Mouse (Mus musculus): ENCODE data around the gene Gm21119. TPM values are rescaled to one million over a fixed set of nuclear protein-coding genes. Genes with fewer than 3 reads are reported as not detected.
"Not testable (repeated sequence)": the region's sequence is repeated elsewhere in the genome, so short reads cannot be mapped to it uniquely, and the experiment has no call there.

Gm21119 gene
- polyA plus RNA-seq, 1 experiment from 2014 or later = not detected

GRCm38 (mm10) chr8:20596842-20597708 lies 17.6 kb upstream of the Gm21119 start:
- H3K9me3 ChIP-seq (replicated peaks); H3K36me3 ChIP-seq (replicated peaks); H3K9ac ChIP-seq; H3K4me1 ChIP-seq (replicated peaks); H3K27ac ChIP-seq (replicated peaks); H3K4me2 ChIP-seq; H3K4me3 ChIP-seq (replicated peaks); H3K27me3 ChIP-seq: not testable (repeated sequence)
- 57% methylated on average over 11 of the region's 13 CpGs for WGBS (ENCODE audit: insufficient replicate concordance)
- peak; percentile 56; the same call in 1 of the 2 replicates for ATAC-seq (ENCODE audit: insufficient read depth)

- not testable (repeated sequence) for H3K27ac ChIP-seq (replicated peaks); H3K4me1 ChIP-seq (replicated peaks); H3K9me3 ChIP-seq (replicated peaks); H3K27me3 ChIP-seq; H3K4me2 ChIP-seq; H3K36me3 ChIP-seq (replicated peaks); H3K4me3 ChIP-seq (replicated peaks); H3K9ac ChIP-seq
- 59% methylated on average over 9 of the region's 10 CpGs for WGBS (ENCODE audit: insufficient replicate concordance)
- peak; percentile 51; the same call in 1 of the 2 replicates for ATAC-seq (ENCODE audit: insufficient read depth)
Observed at GRCm38 (mm10) chr8:20598300-20599170, 16.2 kb upstream of the Gm21119 start.

- H3K4me2 ChIP-seq; H3K4me3 ChIP-seq (replicated peaks); H3K9ac ChIP-seq; H3K36me3 ChIP-seq (replicated peaks); H3K27ac ChIP-seq (replicated peaks); H3K9me3 ChIP-seq (replicated peaks); H3K27me3 ChIP-seq; ATAC-seq (ENCODE audit: insufficient read depth); H3K4me1 ChIP-seq (replicated peaks): not testable (repeated sequence)
- WGBS (ENCODE audit: insufficient replicate concordance) = 62% methylated on average over 4 of the region's 6 CpGs
Observed at GRCm38 (mm10) chr8:20599350-20599749, 15.4 kb upstream of the Gm21119 start.

GRCm38 (mm10) chr8:20610856-20611255 lies 3.9 kb upstream of the Gm21119 start:
- H3K27me3 ChIP-seq; H3K4me1 ChIP-seq (replicated peaks); H3K27ac ChIP-seq (replicated peaks); ATAC-seq (ENCODE audit: insufficient read depth); H3K36me3 ChIP-seq (replicated peaks); H3K9me3 ChIP-seq (replicated peaks); H3K4me2 ChIP-seq; H3K9ac ChIP-seq; H3K4me3 ChIP-seq (replicated peaks): not testable (repeated sequence)
- WGBS (ENCODE audit: insufficient replicate concordance) = 30% methylated on average over 1 of the region's 1 CpGs

- not testable (repeated sequence) for H3K4me3 ChIP-seq (replicated peaks); H3K36me3 ChIP-seq (replicated peaks); ATAC-seq (ENCODE audit: insufficient read depth); H3K27ac ChIP-seq (replicated peaks); H3K4me2 ChIP-seq; H3K27me3 ChIP-seq; H3K9me3 ChIP-seq (replicated peaks); H3K9ac ChIP-seq; H3K4me1 ChIP-seq (replicated peaks)
Observed at GRCm38 (mm10) chr8:20612721-20613120, 2.0 kb upstream of the Gm21119 start.

- H3K4me2 ChIP-seq; ATAC-seq (ENCODE audit: insufficient read depth); H3K4me1 ChIP-seq (replicated peaks); H3K27me3 ChIP-seq; H3K36me3 ChIP-seq (replicated peaks); H3K9ac ChIP-seq; H3K27ac ChIP-seq (replicated peaks); H3K9me3 ChIP-seq (replicated peaks); H3K4me3 ChIP-seq (replicated peaks): not testable (repeated sequence)
- 32% methylated on average over 1 of the region's 1 CpGs for WGBS (ENCODE audit: insufficient replicate concordance)
Observed at GRCm38 (mm10) chr8:20630766-20631165, 16.0 kb downstream of the Gm21119 start.

GRCm38 (mm10) chr8:20637931-20638330 lies 23.2 kb downstream of the Gm21119 start:
- H3K27ac ChIP-seq (replicated peaks); H3K9ac ChIP-seq; H3K4me1 ChIP-seq (replicated peaks); ATAC-seq (ENCODE audit: insufficient read depth); H3K4me3 ChIP-seq (replicated peaks); H3K9me3 ChIP-seq (replicated peaks); H3K27me3 ChIP-seq; H3K4me2 ChIP-seq; H3K36me3 ChIP-seq (replicated peaks): not testable (repeated sequence)
- 22% methylated on average over 1 of the region's 1 CpGs for WGBS (ENCODE audit: insufficient replicate concordance)

- H3K27ac ChIP-seq (replicated peaks); ATAC-seq (ENCODE audit: insufficient read depth); H3K9me3 ChIP-seq (replicated peaks); H3K36me3 ChIP-seq (replicated peaks); H3K9ac ChIP-seq; H3K4me2 ChIP-seq; H3K27me3 ChIP-seq; H3K4me3 ChIP-seq (replicated peaks); H3K4me1 ChIP-seq (replicated peaks): not testable (repeated sequence)
- WGBS (ENCODE audit: insufficient replicate concordance) = no CpG with 5 or more reads among the region's 1 CpGs
Observed at GRCm38 (mm10) chr8:20643536-20643935, 28.8 kb downstream of the Gm21119 start.

GRCm38 (mm10) chr8:20652976-20653375 lies 38.3 kb downstream of the Gm21119 start:
- H3K9ac ChIP-seq; H3K36me3 ChIP-seq (replicated peaks); H3K9me3 ChIP-seq (replicated peaks); H3K4me3 ChIP-seq (replicated peaks); H3K4me2 ChIP-seq; H3K4me1 ChIP-seq (replicated peaks); ATAC-seq (ENCODE audit: insufficient read depth); H3K27me3 ChIP-seq; H3K27ac ChIP-seq (replicated peaks): not testable (repeated sequence)

GRCm38 (mm10) chr8:20678418-20678817 lies 63.7 kb downstream of the Gm21119 start:
- not testable (repeated sequence) for H3K36me3 ChIP-seq (replicated peaks); H3K9me3 ChIP-seq (replicated peaks); H3K4me1 ChIP-seq (replicated peaks)

More at GRCm38 (mm10) chr8:20678418-20678817, 63.7 kb downstream of the Gm21119 start:
- not testable (repeated sequence) for H3K4me3 ChIP-seq (replicated peaks); ATAC-seq (ENCODE audit: insufficient read depth); H3K27me3 ChIP-seq; H3K27ac ChIP-seq (replicated peaks); H3K4me2 ChIP-seq; H3K9ac ChIP-seq
